Mouse (Mus musculus): ENCODE results near the gene Rab9.

GRCm38 (mm10) chrX:166416196-166416595, 63.5 kb downstream of the Rab9 start:
- TF ChIP-seq POLR2A (IDR thresholded peaks at IDR 0.05; ENCODE audit: low read depth, low read length) (no peak), CTCF (IDR thresholded peaks at IDR 0.05; ENCODE audit: extremely low read depth, insufficient read length, insufficient replicate concordance, low read depth, low read length) (no peak)
